Comparison of ENCODE assay signal across 18 mouse cellular contexts in the genomic region with DNA sequence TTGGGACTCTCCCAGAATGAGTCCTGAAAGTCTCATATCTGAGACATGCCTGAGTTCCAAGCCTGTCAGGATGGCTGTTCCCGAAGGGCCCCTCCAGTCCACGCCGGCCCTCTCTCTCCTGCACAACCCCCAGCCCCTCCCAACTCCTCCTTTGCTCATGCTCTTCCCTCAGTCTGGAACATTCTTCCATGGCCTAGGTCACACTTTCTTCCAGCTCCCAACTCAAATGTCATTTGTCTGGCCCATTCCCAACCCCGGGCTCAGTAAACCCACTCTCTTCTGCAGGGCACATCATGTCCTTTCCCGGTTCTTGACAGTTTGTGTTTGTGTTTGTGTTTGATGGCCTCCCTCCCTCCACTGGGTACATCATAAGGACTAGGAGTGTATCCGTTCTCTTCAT. TPM values are rescaled to one million over a fixed set of nuclear protein-coding genes. Genes with fewer than 3 reads are reported as not detected.
DNase-seq lines count a peak whose midpoint lies in the region; ATAC-seq lines count a peak whose summit lies in the region.
"Had no signal": no experiment of that assay in that cellular context is flagged by ENCODE, and none has a peak within 500 bp of the region (broad histone marks: within the 10 kb centered on the region; RNA-seq: fewer than 3 reads in every experiment).

No protein-coding gene starts in this region.

- no peak overlapping the region for H3K9ac ChIP-seq in lung, embryonic 15.5 days
- H3K9ac ChIP-seq: forebrain, embryonic 13.5 days; heart, embryonic 13.5 days had no signal

- peaks cover 6% of the 10 kb centered on the region; the same call in 1 of the 2 replicates for H3K4me1 ChIP-seq in lung, embryonic 15.5 days

- H3K4me2 ChIP-seq in lung, embryonic 15.5 days = no peak overlapping the region
- H3K4me2 ChIP-seq: forebrain, embryonic 13.5 days; heart, embryonic 13.5 days had no signal

- 0 out of 2 replicates have a peak overlapping the region, but pooled peaks have one; percentile 19 for H3K27ac ChIP-seq in lung, embryonic 15.5 days
- H3K27ac ChIP-seq in macrophage = peak overlapping the region; percentile 57
- H3K27ac ChIP-seq: embryonic facial prominence, embryonic 10.5 days; forebrain, embryonic 13.5 days; heart, embryonic 13.5 days had no signal

- H3K79me2 ChIP-seq in macrophage (ENCODE audit: inconsistent target) = peaks cover 100% of the 10 kb centered on the region

- peak; percentile 39; the same call in 1 of the 2 replicates for ATAC-seq in lung, embryonic 15.5 days (ENCODE audit: borderline replicate concordance, extremely low read depth, low FRiP score, low TSS enrichment)
- ATAC-seq: forebrain, embryonic 13.5 days; hindbrain, embryonic 16.5 days had no signal

- WGBS in lung, embryonic 15.5 days = 42% methylated on average over 6 of the region's 6 CpGs
- WGBS in macrophage (ENCODE audit: missing documents) = 94% methylated on average over 6 of the region's 6 CpGs

- DNase-seq in heart, adult 11 months = peak; percentile 85
- DNase-seq in heart, adult 8-10 months (ENCODE audit: low spot score) = no peak
- DNase-seq in lung, postnatal 14 days = peak; percentile 76
- DNase-seq in frontal cortex, adult 2 months (ENCODE audit: extremely low spot score in 1 of 2, low spot score in 1 of 2) = no peak
- DNase-seq in urinary bladder, postnatal 25 days (ENCODE audit: low spot score) = no peak
- DNase-seq in thymus, postnatal 10 days (ENCODE audit: low spot score in 2 of 2) = no peak
- DNase-seq: adrenal gland, postnatal 10 days; cerebellum, adult 18-20 months; cerebellum, adult 9-11 months; cerebellum, postnatal 36 days; gastrocnemius, postnatal 10 days; heart, postnatal 36 days had no signal

- no peaks in the 10 kb centered on the region for H3K9me3 ChIP-seq in lung, embryonic 15.5 days
- H3K9me3 ChIP-seq: embryonic facial prominence, embryonic 10.5 days; forebrain, embryonic 13.5 days; heart, embryonic 13.5 days had no signal

- no peaks in the 10 kb centered on the region for H3K36me3 ChIP-seq in lung, embryonic 15.5 days
- H3K36me3 ChIP-seq in macrophage (ENCODE audit: inconsistent target) = no peaks in the 10 kb centered on the region; the same call in 1 of the 2 replicates
- H3K36me3 ChIP-seq: embryonic facial prominence, embryonic 10.5 days; heart, embryonic 13.5 days had no signal

- no peak overlapping the region for H3K4me3 ChIP-seq in lung, embryonic 15.5 days
- H3K4me3 ChIP-seq in macrophage (ENCODE audit: inconsistent target) = no peak overlapping the region
- H3K4me3 ChIP-seq: embryonic facial prominence, embryonic 10.5 days; forebrain, embryonic 13.5 days; heart, embryonic 13.5 days had no signal

- no peaks in the 10 kb centered on the region for H3K27me3 ChIP-seq in lung, embryonic 15.5 days
- H3K27me3 ChIP-seq: forebrain, embryonic 13.5 days had no signal

RNA-seq across cellular contexts. Expression of gene Otulinl, which starts 7.3 kb away (rescaled TPM):
- 1 to 10 TPM in 2 of 4 experiments, under 1 TPM in 2; 0.79 to 2.2 (median 1.1) TPM for total RNA-seq in heart, adult 8-10 months (2022)
- 21.5 and 22.1 TPM in 2 replicates for polyA plus RNA-seq in lung, embryonic 15.5 days (2015; fragmentation: Nextera tagmentation; extraction: Ambion mirVana)
- total RNA-seq in macrophage (2018; cell fraction: chromatin; rRNA removed) = 100 to 1,000 TPM in 8 of 26 experiments, 10 to 100 TPM in 18; 19.8 to 170 (median 74.5) TPM
- 100 to 1,000 TPM in 9 of 26 experiments, 10 to 100 TPM in 17; 38.0 to 139 (median 90.4) TPM for total RNA-seq in macrophage (2018; cell fraction: cytosol; rRNA removed)
- 100 to 1,000 TPM in 12 of 26 experiments, 10 to 100 TPM in 14; 31.4 to 206 (median 98.5) TPM for total RNA-seq in macrophage (2018; cell fraction: nucleus; rRNA removed)
- polyA plus RNA-seq in macrophage (2018) = 61.1 to 168 TPM (median 87.5 TPM) in 3 replicates
- polyA plus RNA-seq in frontal cortex, adult 2 months (2012; rRNA removed) = 18.3 and 21.0 TPM in 2 replicates

RNA-seq across cellular contexts. Expression of gene Otulin, which starts 43.5 kb away (rescaled TPM):
- 10 to 100 TPM; 25.7 to 29.2 (median 27.6) TPM for total RNA-seq in heart, adult 8-10 months (2022)
- polyA plus RNA-seq in lung, embryonic 15.5 days (2015; fragmentation: Nextera tagmentation; extraction: Ambion mirVana) = 29.4 and 32.2 TPM in 2 replicates
- total RNA-seq in macrophage (2018; cell fraction: chromatin; rRNA removed) = 100 to 1,000 TPM in 2 of 26 experiments, 10 to 100 TPM in 24; 33.5 to 108 (median 60.6) TPM
- 10 to 100 TPM; 41.1 to 67.8 (median 52.0) TPM for total RNA-seq in macrophage (2018; cell fraction: cytosol; rRNA removed)
- 100 to 1,000 TPM in 3 of 26 experiments, 10 to 100 TPM in 23; 40.5 to 114 (median 67.3) TPM for total RNA-seq in macrophage (2018; cell fraction: nucleus; rRNA removed)
- 43.1 to 52.3 TPM (median 48.8 TPM) in 3 replicates for polyA plus RNA-seq in macrophage (2018)
- 23.6 and 25.4 TPM in 2 replicates for polyA plus RNA-seq in frontal cortex, adult 2 months (2012; rRNA removed)

Comparison
In these comparisons a context has a peak if more than half of its experiments do, and no peak if none do; other contexts are left out.
1. DNase-seq: peak in heart, adult 11 months (single experiment) and lung, postnatal 14 days (single experiment); none in heart, adult 8-10 months (single experiment), frontal cortex, adult 2 months (0 of 2), urinary bladder, postnatal 25 days (single experiment) and thymus, postnatal 10 days (0 of 2).